Mouse (Mus musculus) small intestine, adult 2 months (tissue): ENCODE results near the gene Cfap74.

ENCODE experiments used
- CTCF ChIP-seq: fragments of 200-500 bp; IDR thresholded peaks from 2 replicates; pipeline ENCODE4 v1.5.1; 2012; ENCODE audit warnings: low read depth, mild to moderate bottlenecking, control low read depth, inconsistent platforms, low read length, moderate library complexity, mixed read lengths; ENCODE audit not compliant: insufficient replicate concordance, insufficient read length; ENCODE audit errors: extremely low read depth
- POLR2A ChIP-seq: fragments of 200-500 bp; IDR thresholded peaks from 2 replicates; pipeline ENCODE4 v1.6.1; 2012; ENCODE audit warnings: low read depth, mild to moderate bottlenecking, control low read depth, inconsistent platforms, low read length, moderate library complexity

DNA sequence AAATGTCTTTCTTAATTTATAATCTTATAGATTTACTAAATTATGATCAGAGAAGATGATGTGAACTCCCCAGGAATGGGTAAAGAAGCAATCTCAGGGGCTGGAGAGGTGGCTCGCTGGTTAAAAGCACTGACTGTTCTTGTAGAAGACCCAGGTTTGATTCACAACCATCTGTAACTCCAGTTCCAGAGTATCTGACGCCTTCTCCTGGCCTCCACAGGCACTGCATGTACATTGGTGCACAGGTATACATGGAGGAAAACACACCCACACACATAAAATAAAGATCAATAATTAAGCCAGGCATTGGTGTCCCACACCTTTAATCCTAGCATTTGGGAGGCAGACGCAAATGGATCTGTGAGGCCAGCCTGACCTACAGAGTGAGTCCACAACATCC is 33.8 kb downstream of the Cfap74 start:
- TF ChIP-seq CTCF (no peak), POLR2A (no peak)
